Mouse (Mus musculus) midbrain, embryonic 15.5 days (tissue): Measurements from ENCODE around the gene Olfml3. TPM values are rescaled to one million over a fixed set of nuclear protein-coding genes. Genes with fewer than 3 reads are reported as not detected.

Experiments used
- ATAC-seq: fragments of 200-750 bp; cut with Nextera tagmentation; replicated peaks from 2 replicates; pipeline ENCODE4 v1.8.0; 2017; ENCODE audit warnings: moderate TSS enrichment
- H3K27ac ChIP-seq: fragments of 300-500 bp; sonication (generic); 2 replicates; pipeline ENCODE4 v1.5.1; 2015; ENCODE audit warnings: mild to moderate bottlenecking, inconsistent platforms
- H3K27me3 ChIP-seq: fragments of 300-500 bp; sonication (generic); replicated peaks from 2 replicates; pipeline ENCODE4 v1.6.1; 2015; ENCODE audit warnings: inconsistent platforms
- H3K36me3 ChIP-seq: fragments of 300-500 bp; sonication (generic); replicated peaks from 2 replicates; pipeline ENCODE4 v1.6.1; 2015; ENCODE audit warnings: inconsistent platforms
- H3K4me1 ChIP-seq: fragments of 300-500 bp; sonication (generic); 2 replicates; pipeline ENCODE4 v1.6.1; 2015; ENCODE audit warnings: inconsistent platforms
- H3K4me2 ChIP-seq: fragments of 300-500 bp; sonication (generic); 2 replicates; pipeline ENCODE4 v1.6.1; 2015; ENCODE audit warnings: inconsistent platforms, mild to moderate bottlenecking, moderate library complexity
- H3K4me3 ChIP-seq: fragments of 300-500 bp; sonication (generic); 2 replicates; pipeline ENCODE4 v1.5.1; 2015; ENCODE audit warnings: mild to moderate bottlenecking, inconsistent platforms
- H3K9ac ChIP-seq: fragments of 300-500 bp; sonication (generic); 2 replicates; pipeline ENCODE4 v1.6.1; 2015; ENCODE audit warnings: mild to moderate bottlenecking, inconsistent platforms
- H3K9me3 ChIP-seq: fragments of 300-500 bp; sonication (generic); 2 replicates; pipeline ENCODE4 v1.6.1; 2016; ENCODE audit warnings: inconsistent platforms
- WGBS: fragments of 180-500 bp; shearing (Covaris S2); methylation state at CpG from one replicate; pipeline ENCODE4 v1.1.7; 2015; ENCODE audit warnings: mixed read lengths; 5-methylcytosine and 5-hydroxymethylcytosine counted together
- polyA plus RNA-seq: library from polyadenylated mRNA; unstranded; fragments of >200 nt; fragmentation: Nextera tagmentation; extraction: Ambion mirVana; gene quantifications from 2 replicates; pipeline ENCODE4 v1.2.1, GENCODE M21; 2015

Olfml3 gene
- polyA plus RNA-seq, 1 experiment from 2014 or later: 4.8 TPM

- ATAC-seq: peak; percentile 58
- H3K9me3 ChIP-seq: no peaks in the 10 kb centered on the region
- H3K27me3 ChIP-seq: no peaks in the 10 kb centered on the region
- WGBS: 4% methylated on average over 21 of the region's 21 CpGs
- H3K4me2 ChIP-seq: peak overlapping the region; percentile 43
- peak overlapping the region; percentile 16 for H3K4me3 ChIP-seq
- H3K36me3 ChIP-seq: no peaks in the 10 kb centered on the region
- no peak overlapping the region for H3K9ac ChIP-seq
- H3K4me1 ChIP-seq: peaks cover 11% of the 10 kb centered on the region
- H3K27ac ChIP-seq: no peak overlapping the region
Observed at GRCm38 (mm10) chr3:103683234-103683965, 54.4 kb downstream of the Olfml3 start.

DNA sequence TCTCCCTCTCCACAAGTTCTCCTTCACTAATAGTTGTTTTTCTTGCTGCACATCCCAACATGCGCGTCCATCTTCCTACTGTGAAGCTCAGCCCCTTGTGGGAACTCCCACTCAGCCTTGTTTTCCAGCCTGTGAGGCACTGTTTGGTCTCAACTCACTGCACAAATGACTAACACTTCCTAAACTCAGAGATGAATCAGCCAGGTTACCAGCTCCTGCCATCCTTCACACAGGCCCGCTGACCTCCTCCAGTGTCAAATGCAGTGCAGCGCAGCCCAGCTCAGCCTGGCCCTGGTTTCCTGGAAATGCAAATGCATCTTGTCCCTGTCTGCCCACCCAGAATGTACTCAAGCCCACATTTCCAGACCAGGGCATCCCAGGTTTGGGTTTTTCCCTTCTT is 55.3 kb downstream of the Olfml3 start:
- Histone ChIP-seq H3K9ac (no peak overlapping the region), H3K4me2 (no peak overlapping the region), H3K27ac (no peak overlapping the region), H3K27me3 (no peaks in the 10 kb centered on the region), H3K4me1 (peaks cover 11% of the 10 kb centered on the region), H3K4me3 (no peak overlapping the region), H3K36me3 (no peaks in the 10 kb centered on the region), H3K9me3 (no peaks in the 10 kb centered on the region)
- ATAC-seq: no peak
- 45% methylated on average over 4 of the region's 4 CpGs for WGBS

GRCm38 (mm10) chr3:103678811-103679210 is 59.0 kb downstream of the Olfml3 start:
- no peaks in the 10 kb centered on the region for H3K27me3 ChIP-seq
- no peaks in the 10 kb centered on the region for H3K36me3 ChIP-seq
- whole genome bisulfite sequencing: 11% methylated on average over 6 of the region's 6 CpGs
- no peak overlapping the region for H3K9ac ChIP-seq
- no peak overlapping the region for H3K4me3 ChIP-seq
- ATAC-seq: no peak
- no peak overlapping the region for H3K4me2 ChIP-seq
- H3K9me3 ChIP-seq: no peaks in the 10 kb centered on the region
- no peak overlapping the region for H3K27ac ChIP-seq
- peaks cover 8% of the 10 kb centered on the region for H3K4me1 ChIP-seq

GRCm38 (mm10) chr3:103672716-103673115 is 65.1 kb downstream of the Olfml3 start:
- no peak overlapping the region for H3K9ac ChIP-seq
- WGBS: 29% methylated on average over 7 of the region's 7 CpGs
- H3K4me2 ChIP-seq: no peak overlapping the region
- H3K9me3 ChIP-seq: no peaks in the 10 kb centered on the region
- H3K27ac ChIP-seq: no peak overlapping the region
- no peaks in the 10 kb centered on the region for H3K27me3 ChIP-seq
- no peaks in the 10 kb centered on the region for H3K36me3 ChIP-seq
- H3K4me1 ChIP-seq: no peaks in the 10 kb centered on the region
- no peak for ATAC-seq
- H3K4me3 ChIP-seq: no peak overlapping the region

Other genes starting within 250 kb of the Olfml3 start
- gene Syt6, start 162.8 kb downstream of the Olfml3 start, polyA plus RNA-seq: 17.1 and 17.4 TPM in 2 replicates
- not detected in 2 replicates for gene Atg4a-ps, start 91.9 kb downstream of the Olfml3 start, polyA plus RNA-seq
- gene Gm10964, start 1.4 kb upstream of the Olfml3 start, polyA plus RNA-seq: not detected in 2 replicates
- 13.0 and 13.2 TPM in 2 replicates for gene Hipk1, start 53.6 kb upstream of the Olfml3 start, polyA plus RNA-seq
- gene Dclre1b, start 71.4 kb upstream of the Olfml3 start, polyA plus RNA-seq: 20.4 and 24.1 TPM in 2 replicates
- 24.4 and 24.5 TPM in 2 replicates for gene Ap4b1, start 71.5 kb upstream of the Olfml3 start, polyA plus RNA-seq
- 0.35 and 0.47 TPM in 2 replicates for gene Gm43064, start 71.6 kb upstream of the Olfml3 start, polyA plus RNA-seq
- gene Bcl2l15, start 94.6 kb upstream of the Olfml3 start, polyA plus RNA-seq: 0.18 and 0.32 TPM in 2 replicates
- 0.22 and 0.51 TPM in 2 replicates for gene Ptpn22, start 121.8 kb upstream of the Olfml3 start, polyA plus RNA-seq
- gene Rsbn1, start 176.1 kb upstream of the Olfml3 start, polyA plus RNA-seq: 22.8 and 23.0 TPM in 2 replicates
- 25.0 and 26.2 TPM in 2 replicates for gene Phtf1, start 230.1 kb upstream of the Olfml3 start, polyA plus RNA-seq